Mouse (Mus musculus) T-helper 2 cell (primary cell): ENCODE data around the gene Aim2.
"Not testable (repeated sequence)": the region's sequence is repeated elsewhere in the genome, so short reads cannot be mapped to it uniquely, and the experiment has no call there.

Experiments
- in situ Hi-C: fragments of 300-600 bp; cut with MboI, MseI; formaldehyde crosslinking; loops from one replicate; pipeline ENCODE4 v1.15.1; 2025; ENCODE audit warnings: high pct_unique_total_duplicates

Gene Aim2

DNA sequence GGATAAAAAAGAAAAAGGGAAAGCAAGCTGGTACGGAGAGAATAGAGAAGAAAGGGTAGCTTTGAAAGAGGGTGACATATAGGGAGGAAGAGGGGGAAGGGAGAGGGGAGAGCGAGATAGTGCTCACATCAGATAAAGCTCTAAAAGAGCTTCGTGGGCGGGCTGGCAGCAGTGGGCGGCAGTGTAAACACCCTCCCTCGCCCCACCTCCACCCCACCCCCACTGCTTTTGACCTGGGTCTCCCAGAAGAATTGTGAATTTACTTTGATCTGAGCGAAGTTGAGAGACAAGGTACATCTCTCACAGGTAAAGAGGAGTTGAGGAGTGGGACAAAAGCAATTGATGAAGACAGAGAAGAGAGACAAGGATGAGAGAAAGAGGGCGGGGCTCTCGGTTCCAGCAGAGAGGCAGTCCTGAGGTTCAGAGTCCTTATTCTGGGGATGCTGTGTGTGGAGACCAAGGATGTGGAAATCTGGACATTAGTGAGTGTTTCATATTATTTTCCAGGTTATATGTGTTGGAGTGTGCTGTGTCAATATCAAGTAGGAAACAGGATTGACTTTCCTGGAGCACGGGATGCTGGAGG lies at the start of gene Aim2:
Aim2 (plus strand) TSS at position 508 of the 586 bp plus-strand sequence.
- in situ Hi-C loops = no loop called here

DNA sequence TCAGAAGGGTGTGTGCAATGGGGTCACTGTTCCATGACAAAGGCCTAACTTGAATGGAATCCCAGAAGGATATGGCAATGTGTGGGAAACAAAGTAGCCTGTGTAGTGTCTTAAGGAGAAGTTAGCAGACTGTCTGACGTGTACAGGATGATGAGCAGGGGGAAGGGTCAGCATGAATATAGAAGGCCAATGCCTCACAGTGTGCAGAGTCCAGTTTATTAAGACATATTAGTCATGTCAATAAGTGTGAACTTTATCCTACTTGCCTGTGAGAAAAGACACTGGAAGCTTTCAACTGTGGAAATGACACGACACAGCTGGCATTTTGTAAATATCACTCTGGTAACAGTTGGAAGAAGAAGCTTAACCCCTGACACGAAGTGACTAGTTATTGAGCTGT lies 47.9 kb upstream of the Aim2 start:
- in situ Hi-C loops = not testable (repeated sequence)

DNA sequence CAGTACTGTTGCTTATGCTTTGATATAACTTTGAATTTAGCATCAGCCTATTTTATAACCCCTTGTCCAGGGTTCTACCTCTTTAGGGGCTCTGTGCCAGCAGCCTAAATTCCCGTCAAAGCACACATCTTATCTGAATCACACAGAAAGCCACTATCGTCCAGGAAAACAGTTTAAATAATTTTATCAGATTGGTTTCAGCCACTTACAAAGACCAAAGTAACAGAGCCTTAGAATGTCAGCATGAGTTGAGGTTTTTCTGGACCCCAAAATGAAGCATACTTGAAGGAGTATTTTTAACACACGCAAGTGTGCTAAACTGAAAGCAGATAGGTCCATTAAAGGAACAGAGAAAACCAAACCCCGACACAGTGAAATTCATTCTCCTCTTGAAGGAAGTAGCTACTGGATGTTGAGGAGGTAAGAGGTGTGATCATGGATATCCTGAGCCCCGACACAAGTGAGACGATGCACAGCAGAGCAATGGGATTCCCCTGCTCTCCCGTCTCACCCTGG lies 37.1 kb upstream of the Aim2 start:
- in situ Hi-C loops = not testable (repeated sequence)

DNA sequence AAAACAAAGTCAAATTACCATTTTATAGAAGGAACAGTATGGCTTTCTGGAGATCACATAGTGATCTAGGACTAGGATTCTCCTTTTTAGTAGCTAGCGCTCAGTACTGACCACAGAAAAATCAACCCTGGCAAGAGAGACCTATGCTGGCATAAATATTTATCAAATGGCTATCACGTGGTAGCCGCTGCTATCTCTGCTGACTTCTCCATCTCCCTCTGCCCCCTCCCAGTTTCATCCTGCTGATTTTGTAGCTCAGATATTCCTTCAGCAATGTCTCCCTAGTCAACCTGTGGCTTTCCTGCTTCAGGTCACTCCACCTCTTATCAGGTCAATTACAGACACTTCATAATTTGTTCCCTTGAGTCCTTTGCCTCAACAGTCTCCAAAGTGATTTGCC lies 35.0 kb upstream of the Aim2 start:
- in situ Hi-C loops = no loop called here

DNA sequence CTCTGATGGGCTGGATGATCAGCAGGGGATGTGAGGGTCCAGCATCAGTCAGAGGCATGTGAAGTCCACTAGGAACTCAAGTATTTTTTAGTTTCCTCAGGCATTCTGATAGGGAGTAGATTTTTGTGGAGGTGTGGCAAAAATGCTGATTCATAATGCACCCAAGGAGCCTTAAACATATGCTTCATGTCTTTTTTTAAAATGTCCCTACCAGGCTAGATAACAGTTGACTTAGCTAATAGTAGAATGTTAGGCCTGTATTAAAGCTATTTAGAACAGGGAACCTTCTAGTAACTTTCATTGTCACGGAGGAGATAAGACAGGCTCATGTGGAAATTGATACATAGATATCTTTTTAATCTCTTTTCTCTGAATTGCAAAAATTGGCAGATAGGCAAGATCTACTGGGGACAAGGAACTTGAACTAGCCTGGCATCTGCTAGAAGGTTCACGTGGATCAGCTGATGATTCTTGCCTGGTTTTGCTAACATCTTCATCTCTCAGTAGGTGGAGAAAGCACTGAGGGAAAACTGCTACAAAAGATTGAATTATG lies 32.7 kb upstream of the Aim2 start:
- in situ Hi-C loops = no loop called here

DNA sequence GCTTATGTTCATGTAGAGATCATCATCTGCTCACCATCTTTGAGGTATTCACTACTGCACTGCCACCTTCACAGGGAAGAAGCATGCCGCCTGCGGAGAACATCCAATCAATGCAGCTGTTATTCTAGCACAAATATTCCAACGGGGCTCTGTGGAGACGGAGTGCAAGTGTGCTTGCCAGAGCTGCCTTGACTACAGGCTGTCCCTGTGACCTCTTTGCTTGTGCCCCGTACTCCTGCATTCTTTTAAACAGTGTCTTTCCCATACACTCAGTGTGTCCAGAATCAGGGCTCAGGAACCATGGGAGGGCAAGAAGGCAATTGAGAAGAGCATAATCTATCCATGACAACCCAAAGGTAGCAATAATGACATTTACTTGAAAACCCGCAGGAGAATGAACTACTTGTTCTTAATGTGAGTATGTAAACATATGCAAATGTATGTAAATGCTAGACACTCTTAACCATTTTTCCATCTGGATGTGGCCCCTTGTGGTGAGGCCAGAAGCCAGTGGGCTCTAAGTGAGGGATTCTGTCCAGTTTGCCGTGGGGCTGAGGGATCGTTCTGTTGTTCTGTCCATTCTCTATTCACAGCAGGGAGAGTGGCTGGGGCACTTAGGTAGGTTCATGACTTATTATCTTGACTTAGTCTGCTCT lies 29.0 kb upstream of the Aim2 start:
- in situ Hi-C loops = no loop called here

DNA sequence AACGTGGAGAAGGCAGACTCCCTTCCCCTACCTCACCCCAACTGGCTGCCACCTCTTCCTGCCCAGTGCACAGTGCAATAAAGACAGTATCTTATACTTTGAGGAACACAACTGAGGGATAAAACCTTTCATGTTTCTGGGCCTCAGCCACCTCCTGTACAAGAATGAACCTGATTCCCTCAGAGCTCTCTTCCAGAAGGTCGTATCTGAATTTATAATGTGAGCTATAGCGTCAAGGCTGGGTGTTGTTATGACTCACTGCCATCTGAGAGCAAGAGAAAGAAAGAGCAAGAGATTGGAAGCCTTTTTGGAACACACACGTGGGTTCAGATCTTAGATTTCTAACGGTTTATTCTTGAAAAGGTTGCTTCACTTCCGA lies 28.4 kb upstream of the Aim2 start:
- in situ Hi-C loops = no loop called here

DNA sequence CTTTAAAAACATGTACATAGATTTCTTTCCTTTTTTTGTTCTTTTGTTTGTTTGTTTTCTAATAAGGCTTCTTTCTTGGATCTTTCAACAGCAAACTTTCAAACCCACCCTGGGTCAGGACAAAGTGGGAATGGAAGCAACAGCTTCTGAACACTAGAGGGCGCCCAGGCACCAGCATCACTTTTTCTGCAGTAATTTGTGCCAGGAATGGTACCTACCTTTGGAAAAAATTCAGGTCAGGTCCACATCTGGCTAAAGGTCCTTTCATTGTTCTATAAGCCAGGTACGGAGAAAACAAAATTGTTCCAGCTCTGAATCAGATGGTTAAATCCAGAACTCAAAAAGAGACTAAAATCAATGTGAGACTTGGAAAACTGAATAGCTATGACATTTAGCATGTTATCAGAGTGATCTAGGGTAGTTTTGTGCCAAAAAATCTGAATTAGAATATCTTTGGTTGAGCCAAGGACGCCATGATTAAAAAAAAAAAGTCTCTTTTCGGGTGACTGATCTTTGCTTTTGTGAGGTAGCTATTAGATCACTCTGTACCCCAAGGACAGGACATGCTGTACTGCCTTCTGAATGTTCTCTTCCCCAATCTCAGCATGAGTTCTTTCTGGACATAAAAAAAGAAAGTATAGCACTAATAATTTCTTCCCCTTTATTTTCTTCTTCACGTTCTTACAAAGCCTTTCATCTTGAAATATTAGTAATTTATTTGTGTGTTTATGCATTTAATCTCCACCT lies 26.7 kb upstream of the Aim2 start:
- in situ Hi-C loops = no loop called here

DNA sequence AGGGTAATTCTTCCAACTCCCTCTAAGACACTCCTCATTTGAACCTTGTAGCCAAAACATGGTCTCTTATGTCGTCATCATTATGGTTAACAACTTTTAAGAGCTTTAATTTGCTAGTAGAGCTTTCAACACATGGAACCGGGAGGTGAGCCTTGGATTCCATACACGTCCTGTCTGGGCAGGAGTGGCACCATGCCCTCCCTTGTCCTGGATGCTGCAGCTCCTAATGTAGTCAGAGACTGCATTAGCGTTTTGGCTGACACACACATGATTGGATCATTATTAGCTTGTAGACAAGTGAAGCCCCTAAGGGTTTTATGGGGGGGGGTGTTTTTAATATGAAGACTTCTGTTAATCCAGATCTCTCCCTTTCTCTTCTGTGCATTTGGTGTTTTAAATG lies 25.7 kb upstream of the Aim2 start:
- in situ Hi-C loops = no loop called here

DNA sequence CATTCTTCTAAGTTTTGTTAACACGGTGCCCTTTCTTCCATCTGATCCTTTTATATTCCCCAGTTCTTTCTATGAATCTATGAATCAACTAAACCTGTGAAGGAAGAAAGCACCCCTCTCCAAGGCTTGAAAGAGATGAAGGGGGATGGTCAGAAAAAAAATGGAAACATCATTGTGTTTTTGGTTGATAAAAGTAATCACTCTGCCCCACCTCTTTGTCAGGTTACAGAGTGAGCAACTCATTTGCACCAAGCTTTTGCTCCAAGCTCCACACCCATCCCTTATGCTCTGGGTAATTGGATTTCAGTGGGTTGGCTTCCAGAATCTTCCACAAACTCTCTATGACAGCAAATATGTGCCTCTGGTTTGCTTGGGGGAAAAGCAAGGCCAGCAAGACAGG lies 25.3 kb upstream of the Aim2 start:
- in situ Hi-C loops = no loop called here

DNA sequence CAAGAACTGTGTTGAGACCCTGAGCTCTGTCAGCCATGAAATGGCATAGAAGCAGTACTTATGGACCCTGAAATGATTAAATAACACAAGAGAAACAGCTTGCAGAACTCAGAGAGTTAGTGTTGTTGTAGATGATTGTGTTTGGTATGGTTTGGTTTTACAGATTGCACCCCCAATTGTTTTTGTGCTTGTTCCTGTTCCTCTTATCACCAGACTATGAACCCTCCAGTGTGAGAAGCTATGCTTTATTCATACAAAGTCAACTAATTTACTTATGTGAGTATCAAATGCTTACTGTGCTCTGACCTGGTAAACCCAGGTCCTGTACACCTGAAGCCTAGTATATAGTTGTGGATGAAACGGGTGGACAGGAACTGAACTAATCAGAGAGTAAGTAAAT lies 24.1 kb upstream of the Aim2 start:
- in situ Hi-C loops = no loop called here

DNA sequence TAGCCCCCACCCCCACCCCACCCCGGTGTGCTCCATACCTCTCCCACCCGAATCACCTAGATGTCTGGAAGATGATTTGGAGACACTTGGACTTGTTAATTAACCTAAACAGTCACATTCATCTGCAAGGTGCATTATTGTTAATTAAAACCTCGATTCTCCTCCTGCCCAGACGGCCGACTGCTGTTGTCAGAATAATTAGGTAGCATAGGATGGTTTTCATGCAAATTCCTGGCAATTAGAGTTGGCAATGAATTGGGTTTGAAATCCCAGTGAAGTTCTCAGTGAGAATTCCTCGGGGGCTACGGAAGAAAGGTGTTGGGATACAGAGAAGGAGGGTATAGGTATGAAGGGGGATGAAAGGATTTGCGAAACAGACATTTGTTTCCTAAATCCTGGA lies 22.2 kb upstream of the Aim2 start:
- in situ Hi-C loops = no loop called here

DNA sequence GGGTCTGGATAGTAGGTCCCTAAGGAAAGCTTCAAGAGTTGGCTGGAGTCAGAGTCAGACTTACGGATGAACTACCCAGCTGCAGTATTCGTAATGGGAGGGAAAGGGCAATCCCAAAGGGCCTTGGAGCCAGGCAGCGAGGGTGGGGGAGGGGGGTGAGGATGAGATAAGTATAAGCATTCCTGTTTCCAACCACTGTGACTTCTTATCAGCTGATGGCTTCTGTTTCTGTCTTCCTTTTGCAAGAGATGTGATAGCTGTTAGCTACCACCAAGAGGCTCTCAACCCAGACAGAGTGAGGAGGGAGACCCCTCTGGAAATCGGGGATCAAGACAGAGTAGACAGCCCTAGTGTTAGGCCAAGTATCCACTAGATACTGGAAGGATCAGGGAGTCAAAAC lies 21.5 kb upstream of the Aim2 start:
- in situ Hi-C loops = no loop called here

DNA sequence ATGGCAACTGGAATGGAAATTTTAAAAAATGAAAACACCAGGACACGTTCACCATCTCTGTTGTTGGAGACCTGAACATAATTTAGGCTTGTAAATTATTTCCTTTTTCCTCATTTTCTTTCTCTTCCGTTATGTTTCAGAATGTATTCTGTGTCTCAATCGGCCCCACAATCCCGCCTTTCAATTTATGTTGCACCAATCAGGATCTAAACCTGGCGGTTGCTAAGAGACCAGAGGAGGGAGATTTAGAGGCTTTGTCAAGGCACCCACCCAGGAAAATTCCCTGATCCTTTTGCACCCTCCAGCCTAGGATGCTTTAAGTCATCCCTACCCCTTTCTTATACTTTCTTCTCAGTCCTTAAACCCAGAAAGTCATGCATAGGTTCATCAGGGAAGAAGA lies 20.9 kb upstream of the Aim2 start:
- in situ Hi-C loops = no loop called here

DNA sequence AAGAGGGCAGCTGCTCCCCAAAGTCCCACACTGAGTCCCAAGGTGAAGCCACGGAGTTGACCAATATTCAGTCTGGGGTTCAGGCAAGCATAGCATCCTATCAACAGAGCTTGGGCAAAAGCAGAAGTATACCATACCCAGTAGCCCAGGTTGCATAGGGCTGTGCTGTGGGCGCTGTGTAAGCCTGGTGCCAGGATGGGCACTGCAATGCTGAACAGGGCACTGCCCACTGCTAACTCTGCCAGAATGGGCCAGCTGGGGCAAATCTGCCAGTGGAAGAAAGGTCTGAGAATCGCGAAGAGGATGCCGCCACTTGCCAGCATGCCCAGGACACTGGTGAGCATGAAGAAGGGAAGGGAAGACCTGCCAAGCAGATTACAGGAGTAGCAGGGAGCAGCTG lies 18.3 kb upstream of the Aim2 start:
- in situ Hi-C loops = no loop called here

DNA sequence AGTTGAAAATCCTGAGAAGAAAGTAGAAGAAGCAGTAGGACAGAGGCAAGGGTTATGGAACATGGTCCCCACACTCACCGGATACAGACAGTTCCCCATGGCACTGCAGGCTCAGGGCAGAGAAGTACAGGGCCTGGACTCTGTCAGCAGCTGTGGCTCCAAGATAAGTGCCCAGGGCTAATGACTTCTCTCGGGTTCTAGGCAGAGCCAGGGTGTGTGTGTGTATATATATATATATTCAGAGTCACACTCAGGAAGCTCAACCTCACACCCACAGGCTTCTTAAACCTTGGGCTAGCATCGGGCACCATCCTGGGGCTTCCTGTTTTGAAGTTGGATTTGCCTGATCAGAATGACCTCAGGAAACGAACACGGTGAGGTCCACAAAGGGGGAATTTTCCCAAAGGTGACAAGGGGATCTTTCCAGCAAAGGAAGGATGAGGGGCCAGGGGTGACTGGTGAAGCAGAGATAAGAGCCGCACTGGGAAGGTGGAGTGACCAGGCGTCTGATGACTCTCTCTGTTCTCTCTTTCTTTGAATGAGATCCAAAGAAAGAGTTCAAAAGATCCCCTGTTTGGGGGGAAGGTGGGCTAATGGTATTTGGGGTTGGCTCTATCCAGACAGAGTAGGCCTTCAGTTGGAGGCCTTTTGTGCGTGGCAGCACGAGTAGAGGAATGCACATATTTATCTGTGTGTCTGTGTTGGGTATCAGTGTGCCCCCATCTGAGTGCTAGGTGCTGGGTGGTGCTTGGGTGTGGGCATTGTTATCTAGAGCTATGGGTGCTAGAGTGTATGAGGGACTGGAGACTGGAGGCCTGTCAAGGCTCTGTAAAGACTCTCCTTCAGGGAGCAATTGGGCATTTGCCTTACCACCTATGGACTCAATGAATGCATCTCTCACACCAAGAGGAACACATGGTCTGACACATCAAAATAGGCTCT lies 17.1 kb upstream of the Aim2 start, which contains the start of gene Ackr1:
Ackr1 (minus strand) TSS at position 439 of the 942 bp plus-strand sequence.
- in situ Hi-C loops = no loop called here

DNA sequence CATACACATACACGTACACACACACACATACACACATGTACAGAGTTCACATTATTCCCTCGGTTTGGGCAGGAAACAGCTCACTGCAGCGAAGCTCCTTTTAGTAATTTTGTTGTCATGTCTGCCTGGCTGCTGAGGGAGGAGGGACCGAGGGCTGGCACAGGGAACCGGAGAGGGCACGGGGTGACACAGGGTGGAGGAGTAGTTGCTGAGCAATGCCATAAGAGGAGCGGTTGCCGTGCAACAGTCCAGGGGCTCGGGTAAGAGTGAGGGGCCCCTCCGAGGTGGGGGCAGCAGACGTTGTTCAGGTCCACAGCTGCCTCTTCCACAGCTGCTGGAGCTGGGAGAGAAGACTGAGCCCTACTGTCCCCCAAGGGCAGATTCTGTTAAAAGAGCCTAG lies 14.8 kb upstream of the Aim2 start:
- in situ Hi-C loops = loop anchor here (5.0 kb wide), 1 partner anchor 56 kb away; no protein-coding TSS in a partner anchor

DNA sequence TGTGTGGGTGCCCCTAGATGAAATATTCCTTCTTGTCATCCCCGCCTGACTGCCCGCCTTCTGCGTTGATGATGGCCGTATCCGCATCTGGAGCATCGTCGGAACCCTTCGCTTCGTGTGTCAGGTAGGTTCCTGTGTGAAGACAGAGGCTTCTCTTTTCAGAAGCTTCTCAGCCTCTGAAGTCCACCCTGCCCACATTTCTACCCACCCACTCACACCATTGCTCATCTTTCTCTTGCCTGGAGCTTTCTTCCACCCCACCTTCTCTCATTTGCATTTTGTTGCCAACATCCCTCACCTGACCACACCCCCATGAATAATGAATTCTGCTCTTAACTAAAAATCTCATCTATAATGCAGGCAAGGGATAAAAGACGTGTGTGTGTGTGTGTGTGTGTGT lies 13.7 kb upstream of the Aim2 start:
- in situ Hi-C loops = loop anchor here (5.0 kb wide), 1 partner anchor 55 kb away; no protein-coding TSS in a partner anchor

DNA sequence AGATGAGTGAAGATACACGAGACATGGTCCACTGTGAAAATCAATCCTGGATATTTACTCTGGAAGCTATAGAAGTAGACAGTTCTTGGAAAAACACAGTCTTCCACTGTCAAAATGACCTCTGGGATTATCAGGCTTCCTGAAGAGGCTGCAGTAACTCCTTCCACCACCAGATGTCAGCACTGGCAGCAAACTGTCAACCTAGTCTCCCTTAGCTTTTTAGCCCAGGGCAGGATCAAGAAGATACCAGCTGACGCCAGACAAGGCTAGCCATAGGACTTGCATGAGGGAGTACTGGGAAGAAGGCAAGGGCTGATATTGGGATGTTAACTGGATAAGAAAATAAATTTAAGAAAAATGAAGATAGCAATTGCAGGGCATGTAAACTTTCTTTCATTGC lies 11.1 kb upstream of the Aim2 start:
- in situ Hi-C loops = loop anchor here (5.0 kb wide), 1 partner anchor 53 kb away; no protein-coding TSS in a partner anchor

DNA sequence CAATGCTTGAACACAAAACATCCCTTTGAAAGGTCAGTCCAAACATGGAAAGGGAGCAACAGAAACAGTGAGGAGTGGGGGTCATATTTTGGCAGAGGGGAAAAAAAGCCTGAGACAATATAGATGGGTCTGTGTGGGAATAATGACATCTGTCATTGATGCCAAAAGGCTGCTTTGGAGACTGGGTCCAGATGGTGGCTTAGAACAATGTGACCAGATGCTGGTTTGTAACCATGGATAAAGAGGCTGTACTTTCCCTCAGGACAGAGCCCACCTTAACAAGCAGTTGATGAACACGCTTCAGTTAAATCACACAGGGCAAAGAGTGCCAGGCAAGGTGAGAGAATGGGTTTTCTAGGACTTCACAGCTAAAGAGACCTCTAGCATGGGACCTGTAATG lies 8.3 kb upstream of the Aim2 start:
- in situ Hi-C loops = no loop called here

DNA sequence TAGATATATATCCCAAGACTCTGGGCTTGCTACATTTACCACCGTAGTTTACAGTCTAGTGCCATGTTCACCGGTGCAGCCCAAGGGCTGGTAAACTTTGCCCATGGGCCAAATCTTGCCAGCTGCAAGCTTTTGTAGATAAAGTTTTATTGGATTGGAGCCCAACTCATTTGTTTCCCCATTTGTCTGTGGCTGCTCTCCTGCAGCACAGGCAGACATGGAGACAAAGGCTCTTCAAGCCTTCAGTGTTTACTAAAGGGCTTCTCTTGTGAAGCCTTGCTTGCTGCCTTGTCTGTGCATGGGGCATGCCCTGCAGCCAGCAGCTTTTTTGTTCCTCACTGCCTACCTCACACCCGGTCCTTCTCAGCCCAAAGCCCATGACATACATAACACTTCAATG lies 6.7 kb upstream of the Aim2 start:
- in situ Hi-C loops = no loop called here
